Mouse (Mus musculus): ENCODE measurements around the gene Scnm1.
A peak's percentile ranks its signal among the peaks of the same experiment; 100 is the strongest.
"Not testable (repeated sequence)": the region's sequence is repeated elsewhere in the genome, so short reads cannot be mapped to it uniquely, and the experiment has no call there.

The Scnm1 gene

GRCm38 (mm10) chr3:95142617-95143011 is 8.8 kb upstream of the Scnm1 start:
- DNase-seq: peak; percentile 87

GRCm38 (mm10) chr3:95141952-95142616 is 8.3 kb upstream of the Scnm1 start, which contains the start of gene Tnfaip8l2:
TSS of gene Tnfaip8l2 (minus strand) at chr3:95142360.
- DNase-seq: no peak

GRCm38 (mm10) chr3:95141474-95141873 is 7.7 kb upstream of the Scnm1 start:
- no peak for DNase-seq

- no peak for DNase-seq
Observed at GRCm38 (mm10) chr3:95140795-95141194, 7.0 kb upstream of the Scnm1 start.

GRCm38 (mm10) chr3:95140289-95140595 is 6.4 kb upstream of the Scnm1 start:
- DNase-seq: no peak

- DNase-seq: no peak
Observed at GRCm38 (mm10) chr3:95139586-95140288, 5.9 kb upstream of the Scnm1 start.

GRCm38 (mm10) chr3:95136336-95136735 is 2.5 kb upstream of the Scnm1 start:
- no peak for DNase-seq

- no peak for DNase-seq
Observed at GRCm38 (mm10) chr3:95135433-95136052, 1.7 kb upstream of the Scnm1 start.

- DNase-seq: peak; percentile 70
Observed at GRCm38 (mm10) chr3:95135023-95135422, 1.2 kb upstream of the Scnm1 start.

- not testable (repeated sequence) for DNase-seq
Observed at GRCm38 (mm10) chr3:95134133-95134532, 322 bp upstream of the Scnm1 start.

- DNase-seq: no peak
Observed at GRCm38 (mm10) chr3:95133176-95133575, 635 bp downstream of the Scnm1 start.

- DNase-seq: not testable (repeated sequence)
Observed at GRCm38 (mm10) chr3:95132389-95132788, 1.4 kb downstream of the Scnm1 start.

GRCm38 (mm10) chr3:95130081-95130480 is 3.7 kb downstream of the Scnm1 start:
- no peak for DNase-seq

- DNase-seq: peak; percentile 78
Observed at GRCm38 (mm10) chr3:95129226-95129651, 4.6 kb downstream of the Scnm1 start.

- no peak for DNase-seq
Observed at GRCm38 (mm10) chr3:95124972-95125371, 8.8 kb downstream of the Scnm1 start.

- no peak for DNase-seq
Observed at GRCm38 (mm10) chr3:95124246-95124645, 9.6 kb downstream of the Scnm1 start, which contains the start of gene Tmod4. TSS of gene Tmod4 (plus strand) at chr3:95124476.

GRCm38 (mm10) chr3:95121580-95121979 is 12.2 kb downstream of the Scnm1 start:
- DNase-seq: no peak

- no peak for DNase-seq
Observed at GRCm38 (mm10) chr3:95117751-95118150, 16.1 kb downstream of the Scnm1 start.

- DNase-seq: no peak
Observed at GRCm38 (mm10) chr3:95112760-95113159, 21.1 kb downstream of the Scnm1 start.

GRCm38 (mm10) chr3:95110911-95111726 is 22.7 kb downstream of the Scnm1 start, which contains the start of gene Vps72:
TSS of gene Vps72 (plus strand) at chr3:95111022.
- DNase-seq: peak; percentile 83

- DNase-seq: no peak
Observed at GRCm38 (mm10) chr3:95107898-95108297, 25.9 kb downstream of the Scnm1 start.

GRCm38 (mm10) chr3:95107308-95107707 is 26.5 kb downstream of the Scnm1 start:
- DNase-seq: not testable (repeated sequence)
